Mouse (Mus musculus) heart, postnatal 10 days (tissue): ENCODE data around the gene Dgki. TPM values are rescaled to one million over a fixed set of nuclear protein-coding genes. Genes with fewer than 3 reads are reported as not detected.

Source experiments
- DNase-seq, 2 experiments: peaks; one replicate each; pipeline ENCODE4 v3.0.0; 2021
- intact Hi-C: fragments of 180-260 bp; cut with DNase I; formaldehyde crosslinking; loops from one replicate; pipeline ENCODE4 v1.15.1; 2025
- total RNA-seq, 2 experiments: library from RNA; stranded (reverse); gene quantifications; 2 replicates each; pipeline ENCODE4 v1.2.3; 2021

Gene Dgki
- total RNA-seq, 2 experiments from 2014 or later: 0.45 to 0.65 TPM

GRCm38 (mm10) chr6:37298982-37299381 is 1.0 kb downstream of the Dgki start:
- DNase-seq: no peak
- intact Hi-C loops: no loop called here

DNA sequence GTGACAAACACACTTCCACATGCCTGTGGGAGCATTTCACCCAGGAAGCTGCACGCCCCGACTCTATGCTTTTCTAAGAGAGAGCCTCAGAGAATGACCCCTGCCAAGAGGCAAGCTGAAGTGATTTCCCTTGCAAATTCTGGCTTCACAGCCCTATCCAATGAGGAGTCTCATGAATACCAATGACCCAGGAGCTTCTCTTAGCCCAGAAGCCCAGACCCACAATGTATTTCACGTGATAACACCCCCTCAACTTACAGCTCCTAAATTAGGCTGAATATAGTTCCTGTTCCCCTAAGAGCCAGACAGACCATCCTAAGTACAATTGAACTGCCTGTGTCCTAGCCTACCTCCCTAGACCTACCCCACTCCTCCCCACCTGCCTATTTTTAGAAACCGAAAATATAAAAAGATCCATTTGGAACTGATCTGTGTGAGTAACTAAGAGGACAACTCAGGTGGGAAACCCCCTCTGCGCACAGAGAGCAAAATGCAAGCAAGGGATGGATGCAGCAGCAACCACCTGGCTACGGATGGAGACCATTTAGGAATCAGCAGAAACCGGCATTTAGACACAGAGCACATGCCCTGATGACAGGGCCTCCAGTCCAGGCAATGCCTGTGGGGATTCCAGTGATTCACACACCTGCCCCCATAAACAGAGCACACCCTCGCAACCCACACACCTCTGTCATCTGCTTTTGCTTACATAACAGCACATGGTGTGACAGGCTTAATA is 2.1 kb downstream of the Dgki start:
- no peak for DNase-seq
- intact Hi-C loops: no loop called here

DNA sequence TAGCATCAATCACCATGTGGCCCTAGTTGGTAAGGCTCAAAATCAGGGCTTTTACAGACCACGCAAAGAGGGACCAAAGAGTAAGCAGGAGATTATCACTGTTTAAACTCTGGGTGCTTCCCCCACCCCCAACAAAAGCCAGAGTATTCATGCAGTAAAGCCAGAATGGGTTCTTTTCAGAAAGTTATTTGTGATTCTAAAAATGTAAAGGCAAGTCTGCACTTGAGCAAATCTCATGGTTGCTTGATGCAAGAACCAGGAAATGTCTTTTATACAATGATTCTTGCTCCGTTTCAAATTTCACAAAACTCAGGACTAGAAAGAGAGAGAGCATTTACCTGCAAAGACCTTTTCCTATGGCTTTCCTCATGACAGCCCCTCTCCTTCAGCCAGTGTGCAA is 7.9 kb downstream of the Dgki start:
- intact Hi-C loops: no loop called here
- no peak for DNase-seq

- intact Hi-C loops: no loop called here
- no peak for DNase-seq
These were observed 8.8 kb downstream of the Dgki start for GRCm38 (mm10) chr6:37291171-37291570.

GRCm38 (mm10) chr6:37290691-37291090 is 9.3 kb downstream of the Dgki start:
- intact Hi-C loops: no loop called here
- DNase-seq: no peak

GRCm38 (mm10) chr6:37286134-37286533 is 13.8 kb downstream of the Dgki start:
- DNase-seq: no peak
- intact Hi-C loops: no loop called here

DNA sequence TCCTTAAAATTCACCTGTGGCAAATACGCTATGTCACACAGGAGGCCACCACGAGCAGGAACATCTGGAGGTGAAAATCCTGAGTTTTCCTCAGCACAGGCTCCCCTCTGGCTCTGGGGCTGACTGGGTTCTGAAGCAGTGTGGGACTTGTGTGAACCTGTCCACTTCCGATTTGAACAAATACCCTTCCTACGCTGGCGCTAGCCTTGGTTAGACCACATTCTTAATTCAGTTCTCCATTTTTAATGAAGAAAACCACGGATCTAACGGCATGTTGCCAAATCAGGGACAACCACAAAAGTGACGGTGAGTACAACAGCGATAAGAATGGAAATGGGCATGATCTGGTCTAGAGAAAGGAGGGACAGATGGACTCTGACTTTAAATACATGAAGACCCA is 15.1 kb downstream of the Dgki start:
- intact Hi-C loops: no loop called here
- DNase-seq: no peak

DNA sequence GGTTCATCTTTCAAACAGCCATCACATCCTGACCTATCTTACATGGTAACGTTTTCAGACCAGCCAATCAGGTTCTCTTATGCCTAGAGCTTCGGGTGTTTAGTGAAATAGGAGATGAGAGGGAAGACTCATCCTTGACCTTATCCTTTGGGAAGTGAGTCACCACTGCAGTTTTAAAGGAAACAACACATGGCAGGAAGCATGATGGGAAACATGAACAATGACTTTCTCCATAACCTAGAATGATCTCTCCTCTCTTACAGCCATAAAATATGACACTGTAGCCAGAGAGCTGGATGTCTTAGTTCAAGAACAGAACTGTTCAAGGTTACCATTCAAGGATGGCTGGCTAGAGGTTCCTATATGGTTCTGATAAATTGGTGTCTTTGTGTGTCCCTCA is 16.6 kb downstream of the Dgki start:
- no peak for DNase-seq
- intact Hi-C loops: no loop called here

DNA sequence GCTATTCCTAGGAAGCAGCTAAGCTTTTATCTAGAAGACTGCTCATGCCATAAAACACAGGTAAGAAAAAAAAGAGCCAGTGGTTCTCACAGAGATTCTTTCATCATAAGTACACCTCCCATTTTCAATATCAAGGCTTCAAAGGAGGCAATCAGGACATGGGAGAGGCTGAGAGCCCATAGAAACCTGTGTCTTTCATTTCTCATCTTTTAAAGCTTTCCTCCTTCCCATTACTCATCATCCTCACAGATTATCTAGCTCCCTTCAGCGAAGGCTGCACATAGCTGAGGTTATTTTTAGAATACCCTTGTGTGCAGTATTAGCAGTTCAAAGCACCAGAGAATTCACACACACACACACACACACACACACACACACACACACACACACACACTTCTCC is 17.3 kb downstream of the Dgki start:
- no peak for DNase-seq
- intact Hi-C loops: no loop called here

- peak; percentile 70 to 79 for DNase-seq
- intact Hi-C loops: loop anchor here (5.0 kb wide), 1 partner anchor 65 kb away; no protein-coding TSS in a partner anchor
These were observed 22.9 kb downstream of the Dgki start for GRCm38 (mm10) chr6:37276834-37277715.

GRCm38 (mm10) chr6:37276181-37276580 is 23.8 kb downstream of the Dgki start:
- intact Hi-C loops: loop anchor here (5.0 kb wide), 1 partner anchor 64 kb away; no protein-coding TSS in a partner anchor
- no peak for DNase-seq

GRCm38 (mm10) chr6:37270905-37271591 is 28.9 kb downstream of the Dgki start:
- no peak for DNase-seq
- intact Hi-C loops: no loop called here

GRCm38 (mm10) chr6:37268589-37268988 is 31.4 kb downstream of the Dgki start:
- peak; percentile 22 to 34 for DNase-seq
- intact Hi-C loops: no loop called here

DNA sequence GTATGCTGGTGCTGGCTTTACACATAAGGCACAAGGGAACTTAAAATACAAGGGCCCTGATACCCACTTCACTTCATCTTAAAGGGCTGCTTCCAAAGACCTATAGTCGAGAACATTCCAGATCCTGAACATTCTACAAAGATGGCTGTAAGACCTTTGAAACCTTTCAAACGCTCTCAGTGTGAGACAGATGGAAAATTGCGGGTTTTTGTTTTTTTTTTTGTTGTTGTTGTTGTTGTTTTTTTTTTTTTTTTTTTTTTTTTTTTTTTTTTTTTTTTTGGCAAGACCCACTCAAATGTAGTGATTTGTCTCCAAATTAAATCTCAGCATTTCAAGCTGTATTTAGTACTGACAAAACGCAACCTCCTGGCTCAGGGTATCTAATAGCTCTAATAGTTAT is 32.0 kb downstream of the Dgki start:
- DNase-seq: no peak
- intact Hi-C loops: no loop called here

DNA sequence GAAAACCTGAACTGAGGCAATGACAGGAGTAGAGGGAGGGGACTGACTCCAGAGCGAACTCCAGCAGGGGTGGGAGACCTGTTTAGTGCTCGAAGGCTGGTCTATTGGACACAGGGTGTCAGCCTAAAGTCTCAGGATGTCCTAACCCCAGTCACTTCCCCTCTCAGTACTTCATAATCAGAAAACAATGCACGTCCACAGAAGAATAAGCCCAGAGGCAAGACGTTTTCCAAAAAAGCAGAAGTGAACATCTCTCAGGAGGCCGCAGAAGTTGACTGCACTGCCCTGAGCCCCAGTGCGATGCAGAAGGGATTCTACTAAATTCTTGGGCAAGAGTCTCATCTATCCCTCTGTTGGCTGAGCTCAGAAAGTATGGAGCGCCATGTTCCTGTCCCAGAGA is 37.5 kb downstream of the Dgki start:
- intact Hi-C loops: no loop called here
- DNase-seq: no peak

GRCm38 (mm10) chr6:37261236-37261852 is 38.6 kb downstream of the Dgki start:
- intact Hi-C loops: no loop called here
- DNase-seq: no peak

GRCm38 (mm10) chr6:37258662-37259061 is 41.3 kb downstream of the Dgki start:
- no peak for DNase-seq
- intact Hi-C loops: no loop called here

GRCm38 (mm10) chr6:37254144-37254543 is 45.8 kb downstream of the Dgki start:
- intact Hi-C loops: loop anchor here (5.0 kb wide), 1 partner anchor 83 kb away; no protein-coding TSS in a partner anchor
- DNase-seq: peak; percentile 35 to 41

DNA sequence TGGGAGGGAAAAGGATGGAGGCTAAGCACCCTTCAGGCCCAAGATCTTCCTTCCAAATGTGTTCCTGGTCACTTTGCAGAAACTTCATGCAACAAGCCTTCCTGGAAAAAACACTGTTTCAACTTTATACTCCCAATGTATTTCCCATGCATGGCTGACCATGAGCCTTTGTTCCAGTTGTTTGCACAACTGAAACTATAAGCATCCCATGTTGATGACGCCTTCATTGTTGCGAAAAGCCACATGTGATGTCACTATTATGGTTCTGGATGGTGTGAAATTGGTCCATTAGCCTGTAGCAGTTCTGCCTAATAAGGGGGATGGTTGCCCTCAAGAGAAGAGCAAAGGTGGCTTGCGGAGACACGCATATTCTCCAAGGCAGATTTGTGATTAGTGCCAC is 47.4 kb downstream of the Dgki start:
- no peak for DNase-seq
- intact Hi-C loops: loop anchor here (5.0 kb wide), 1 partner anchor 85 kb away; no protein-coding TSS in a partner anchor

GRCm38 (mm10) chr6:37250671-37251070 is 49.3 kb downstream of the Dgki start:
- intact Hi-C loops: loop anchor here (5.0 kb wide), 1 partner anchor 87 kb away; no protein-coding TSS in a partner anchor
- no peak for DNase-seq

- intact Hi-C loops: no loop called here
- DNase-seq: no peak
These were observed 54.2 kb downstream of the Dgki start for GRCm38 (mm10) chr6:37245757-37246156.
